Mouse (Mus musculus): ENCODE results near the gene Mns1.
"Not testable (repeated sequence)": the region's sequence is repeated elsewhere in the genome, so short reads cannot be mapped to it uniquely, and the experiment has no call there.

The Mns1 gene

GRCm38 (mm10) chr9:72434876-72435275, 2.9 kb upstream of the Mns1 start:
- no peak for DNase-seq

DNA sequence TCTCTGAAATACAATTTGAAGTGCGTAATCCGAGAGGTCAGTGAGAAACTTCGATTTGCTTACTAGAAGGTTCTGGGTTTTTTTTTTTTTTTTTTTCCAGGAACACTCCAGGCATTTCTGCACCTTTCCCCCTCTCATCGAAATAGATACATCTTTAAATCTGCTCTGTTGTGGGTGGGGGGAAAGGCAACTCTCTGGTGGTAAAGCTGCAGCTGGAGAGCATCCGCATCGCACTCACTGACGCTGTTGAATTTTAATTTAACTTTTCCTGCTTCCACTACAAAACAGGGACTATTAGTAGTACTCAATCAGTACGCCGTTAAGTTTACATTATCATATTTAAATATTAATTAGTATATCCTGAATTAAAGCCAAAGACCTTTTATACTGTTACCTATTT, 938 bp downstream of the Mns1 start:
- DNase-seq = no peak

DNA sequence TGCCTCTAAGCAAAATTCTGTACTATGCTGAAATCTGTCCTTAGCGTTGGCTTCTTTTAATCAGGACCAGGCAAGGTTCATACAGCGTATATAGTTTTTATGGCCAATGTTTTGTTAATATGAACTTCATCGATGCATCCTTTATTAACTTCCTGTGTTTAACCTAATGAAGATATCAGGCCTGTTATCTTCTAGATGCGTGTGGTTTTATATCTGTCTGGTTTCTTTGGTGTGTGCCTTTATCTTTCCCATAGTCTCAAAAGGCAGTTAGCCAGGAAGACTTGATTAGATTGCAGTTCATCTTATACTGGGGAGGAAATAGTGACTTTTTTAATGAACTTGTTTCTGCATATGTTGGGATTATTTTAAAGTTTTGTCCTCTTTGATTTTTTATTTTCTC, 2.5 kb downstream of the Mns1 start:
- DNase-seq = no peak

DNA sequence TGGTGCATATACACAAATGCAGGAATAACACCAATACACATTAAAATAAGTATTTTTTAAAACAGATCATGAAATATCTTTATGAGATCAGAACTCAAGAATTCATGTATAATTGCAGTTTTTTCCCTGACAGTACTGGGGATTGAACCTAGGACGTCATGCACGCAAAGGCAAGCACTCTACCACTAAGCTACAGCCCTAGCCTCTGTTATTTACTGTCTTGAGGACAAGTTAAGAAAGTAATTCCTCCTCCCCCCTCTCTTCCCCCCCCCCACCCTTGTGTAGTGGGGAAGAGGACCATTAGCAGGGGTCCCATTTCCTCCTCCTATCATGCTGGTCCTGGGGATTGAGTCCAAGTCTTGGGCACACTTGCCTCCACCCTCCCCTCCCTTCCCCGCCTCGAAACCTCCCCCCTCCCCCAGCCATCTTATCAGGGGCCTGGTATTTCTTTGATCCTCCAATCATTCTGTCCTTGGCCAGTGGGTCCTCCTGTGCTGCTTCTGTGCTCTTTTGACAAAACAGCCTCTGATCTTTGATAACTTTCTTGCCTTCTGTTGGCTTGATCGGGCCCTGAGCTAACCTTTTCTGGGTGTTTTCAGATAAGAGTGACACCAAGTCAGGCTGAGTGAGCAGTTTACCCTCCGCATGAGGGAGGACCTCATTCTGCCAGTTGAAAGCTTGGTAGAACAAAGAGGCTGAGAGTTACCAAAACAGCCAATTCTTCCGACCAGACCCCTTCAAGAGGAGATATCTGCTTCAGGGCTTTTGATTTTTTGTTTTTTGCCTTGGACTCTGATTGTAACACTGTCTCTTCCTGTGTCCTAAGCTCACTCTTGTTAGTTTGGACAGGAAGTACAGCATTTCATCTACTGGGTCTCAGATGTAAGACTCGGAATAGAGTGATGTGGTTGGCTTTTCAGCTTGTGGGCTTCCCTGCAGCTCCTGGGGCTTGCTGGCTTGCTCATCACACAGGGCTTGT, 3.4 kb downstream of the Mns1 start:
- no peak for DNase-seq

DNA sequence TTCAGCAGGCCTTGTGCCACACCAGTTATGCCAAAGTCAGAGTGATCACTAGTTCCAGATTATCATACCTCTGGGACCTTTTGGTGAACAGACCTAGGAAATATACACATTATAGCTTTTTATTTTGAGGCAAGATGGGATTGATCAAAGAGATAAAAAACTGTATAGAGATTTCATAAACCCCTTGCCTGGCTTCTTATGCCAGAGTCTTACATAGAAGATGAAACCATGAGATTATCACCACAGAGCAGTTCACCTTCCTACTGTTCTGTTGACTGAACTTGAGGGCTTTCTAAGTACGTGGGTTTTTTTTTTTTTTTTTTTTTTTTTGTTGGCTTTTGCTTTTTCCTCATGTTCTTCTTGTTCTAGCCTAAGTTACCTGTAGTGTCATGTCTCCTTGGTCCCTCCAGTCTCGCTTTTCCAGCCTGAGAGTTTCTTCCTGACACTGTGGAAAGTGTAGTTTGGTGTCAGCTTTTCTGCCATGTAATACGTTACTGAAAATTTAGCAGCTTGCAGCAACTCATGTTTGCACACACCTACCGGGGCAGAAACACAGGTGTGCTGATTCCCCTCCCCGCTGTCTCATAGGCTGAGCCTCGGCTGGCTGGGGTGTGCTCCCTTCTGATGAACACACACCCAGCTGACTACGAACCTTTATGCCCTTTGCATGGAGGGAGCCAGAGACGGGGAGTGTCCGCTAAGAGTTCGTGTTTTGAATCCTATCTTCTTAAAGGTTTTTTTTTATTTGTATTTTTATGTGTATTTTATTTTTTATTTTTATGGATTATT, 4.3 kb downstream of the Mns1 start:
- no peak for DNase-seq

- peak; percentile 86 to 89 for DNase-seq
Measured at GRCm38 (mm10) chr9:72448026-72448425, 10.2 kb downstream of the Mns1 start.

DNA sequence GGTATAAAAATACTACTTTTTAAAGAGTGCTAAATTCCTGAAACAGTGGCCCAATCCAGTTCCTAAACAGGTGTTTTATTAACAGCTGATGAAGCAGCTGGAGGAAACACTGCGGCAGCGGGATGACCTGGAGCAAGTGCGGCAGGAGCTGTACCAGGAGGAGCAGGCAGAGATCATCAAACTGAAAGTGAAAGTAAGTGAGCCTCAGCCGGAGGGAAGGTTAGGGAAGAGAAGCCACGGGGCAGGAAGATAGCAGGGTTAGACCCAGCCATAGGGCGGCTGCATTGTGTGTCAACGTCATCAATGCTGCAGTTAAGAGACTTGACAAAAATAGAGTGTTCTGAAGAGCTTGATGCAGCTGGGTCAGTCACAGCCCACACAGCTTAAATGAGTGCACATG, 11.6 kb downstream of the Mns1 start:
- peak; percentile 34 to 38 for DNase-seq

- no peak for DNase-seq
Measured at GRCm38 (mm10) chr9:72449841-72450240, 12.0 kb downstream of the Mns1 start.

DNA sequence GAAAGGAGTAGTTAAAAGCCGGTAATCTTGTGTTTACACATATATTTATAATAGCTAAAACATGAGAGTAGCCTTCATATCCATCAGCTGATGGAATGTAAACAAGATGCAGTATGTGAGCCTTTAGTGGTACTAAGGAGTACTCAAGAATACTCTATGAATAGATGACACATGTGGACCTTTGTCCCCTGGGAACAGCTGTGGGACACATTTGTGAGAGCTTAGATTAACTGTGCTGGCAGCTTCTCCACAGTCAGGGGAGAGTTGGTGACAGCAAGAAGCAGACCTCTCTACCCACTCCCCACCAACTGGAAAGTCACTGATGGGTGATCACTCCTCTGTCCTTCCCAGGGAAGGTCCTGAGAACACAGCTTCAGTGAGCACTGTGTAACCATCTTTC, 12.6 kb downstream of the Mns1 start:
- no peak for DNase-seq

- DNase-seq = no peak
Measured at GRCm38 (mm10) chr9:72451111-72451510, 13.3 kb downstream of the Mns1 start.

GRCm38 (mm10) chr9:72454281-72454680, 16.5 kb downstream of the Mns1 start:
- not testable (repeated sequence) for DNase-seq

DNA sequence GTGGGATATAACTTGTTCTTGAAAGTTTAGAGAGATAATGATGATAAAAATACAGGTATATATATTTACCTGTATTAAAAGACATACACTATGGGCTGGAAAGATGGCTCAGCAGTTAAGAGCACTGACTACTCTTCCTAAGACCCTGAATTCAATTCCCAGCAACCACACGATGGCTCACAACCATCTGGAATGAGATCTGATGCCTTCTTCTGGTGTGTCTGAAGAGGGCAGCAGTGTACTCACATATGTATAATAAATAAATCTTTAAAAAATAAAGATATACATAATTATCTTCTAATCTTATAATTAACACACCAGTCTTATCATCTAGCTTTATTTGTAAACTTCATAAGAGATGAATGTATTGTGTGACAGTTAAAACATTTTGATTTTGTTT, 18.6 kb downstream of the Mns1 start:
- DNase-seq = no peak

- DNase-seq = peak; percentile 74 to 80
Measured at GRCm38 (mm10) chr9:72458233-72458632, 20.4 kb downstream of the Mns1 start.

DNA sequence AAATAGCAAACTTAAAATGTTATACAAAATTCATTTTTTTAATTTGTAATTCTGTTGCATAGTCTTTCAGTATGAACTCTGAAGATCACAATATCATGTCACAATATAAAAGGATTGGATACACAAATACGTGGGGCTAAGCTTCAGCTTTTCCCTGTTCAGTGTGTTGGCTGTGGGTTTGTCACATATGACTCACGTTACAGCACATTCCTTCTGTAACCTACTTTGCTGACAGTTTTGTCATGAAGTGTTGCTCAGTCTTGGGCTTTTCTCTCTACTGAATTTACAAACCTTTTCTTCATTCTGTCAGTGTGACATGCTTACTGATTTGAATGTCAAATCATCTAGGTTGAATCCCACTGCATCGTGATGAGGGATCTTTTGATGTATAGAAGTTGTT, 21.9 kb downstream of the Mns1 start:
- DNase-seq = no peak

- peak in 1 of 2 experiments; percentile 9 for DNase-seq
Measured at GRCm38 (mm10) chr9:72460767-72461166, 23.0 kb downstream of the Mns1 start.

DNA sequence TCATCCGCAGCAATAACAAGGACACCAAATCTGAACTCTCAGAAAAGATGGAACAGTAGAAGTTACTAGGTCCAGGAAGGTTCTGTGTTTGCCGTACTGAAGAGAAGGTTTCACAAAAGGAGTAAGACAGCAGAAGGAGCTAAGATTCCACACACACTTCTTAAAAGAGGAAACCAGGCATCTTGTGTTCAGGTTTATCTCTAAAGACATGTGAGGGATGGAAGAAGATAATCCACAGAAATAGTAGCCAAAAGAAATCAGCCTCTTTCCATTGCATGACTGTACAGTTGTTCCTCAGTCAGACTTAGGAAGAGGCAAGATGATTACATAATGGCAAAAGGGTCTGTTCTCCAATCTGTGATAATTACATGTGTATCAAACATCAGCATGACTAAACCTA, 24.6 kb downstream of the Mns1 start:
- DNase-seq = no peak

GRCm38 (mm10) chr9:72464806-72465205, 27.0 kb downstream of the Mns1 start:
- no peak for DNase-seq

GRCm38 (mm10) chr9:72465754-72466181, 28.0 kb downstream of the Mns1 start:
- DNase-seq = peak; percentile 45 to 46

DNA sequence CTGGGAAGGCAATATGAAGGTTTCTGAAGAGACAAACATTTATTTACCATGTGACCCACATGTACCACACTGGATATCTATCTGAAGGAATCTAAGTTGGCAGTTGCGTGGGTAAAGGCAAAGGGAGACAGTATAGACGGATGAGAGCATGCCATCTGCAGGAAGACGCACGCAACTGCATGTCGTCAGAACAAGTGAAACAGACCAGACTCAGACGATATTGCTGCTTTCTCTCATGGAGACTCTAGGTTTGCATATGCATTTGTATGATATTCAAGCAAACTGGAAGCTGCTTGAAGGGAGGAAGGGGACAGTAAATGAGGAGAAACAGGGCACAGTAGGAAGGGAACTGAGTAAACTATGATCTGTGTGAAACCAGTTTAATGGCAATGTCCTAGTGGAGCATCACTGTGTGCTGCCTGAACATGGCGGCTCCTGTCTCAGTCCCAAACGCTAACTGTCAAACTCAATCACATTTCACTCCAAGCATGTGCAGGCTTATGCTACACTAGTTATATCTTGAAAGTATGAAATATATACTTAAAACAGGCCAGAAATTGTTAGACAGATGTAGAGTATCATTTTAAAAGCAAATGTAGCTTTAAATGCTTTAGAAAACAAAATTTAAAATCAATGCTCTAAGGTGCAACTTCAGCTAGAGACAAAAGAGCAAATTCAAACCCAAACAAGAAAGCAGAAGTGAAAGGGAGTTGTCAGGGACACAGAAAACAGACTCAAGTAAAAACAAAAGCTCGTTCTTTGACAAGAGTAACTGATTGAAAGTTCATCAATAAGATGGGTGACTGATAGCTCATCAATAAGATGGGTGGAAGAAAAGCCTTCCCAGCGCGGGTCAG, 30.0 kb downstream of the Mns1 start:
- DNase-seq = peak; percentile 57

GRCm38 (mm10) chr9:72468616-72469015, 30.8 kb downstream of the Mns1 start:
- DNase-seq = peak; percentile 56 to 57

- no peak for DNase-seq
Measured at GRCm38 (mm10) chr9:72469851-72470250, 32.0 kb downstream of the Mns1 start.

- DNase-seq = no peak
Measured at GRCm38 (mm10) chr9:72475511-72475910, 37.7 kb downstream of the Mns1 start.

GRCm38 (mm10) chr9:72477306-72477705, 39.5 kb downstream of the Mns1 start:
- DNase-seq = no peak
